Mouse (Mus musculus): ENCODE data around the gene Tas2r104. TPM values are rescaled to one million over a fixed set of nuclear protein-coding genes. Genes with fewer than 3 reads are reported as not detected.

The Tas2r104 gene
- polyA plus RNA-seq (2017; shearing (Covaris generic)), result not detected

GRCm38 (mm10) chr6:131685644-131686043 is at the start of gene Tas2r104:
Gene Tas2r104, minus strand, starts transcription at chr6:131685744.

DNA sequence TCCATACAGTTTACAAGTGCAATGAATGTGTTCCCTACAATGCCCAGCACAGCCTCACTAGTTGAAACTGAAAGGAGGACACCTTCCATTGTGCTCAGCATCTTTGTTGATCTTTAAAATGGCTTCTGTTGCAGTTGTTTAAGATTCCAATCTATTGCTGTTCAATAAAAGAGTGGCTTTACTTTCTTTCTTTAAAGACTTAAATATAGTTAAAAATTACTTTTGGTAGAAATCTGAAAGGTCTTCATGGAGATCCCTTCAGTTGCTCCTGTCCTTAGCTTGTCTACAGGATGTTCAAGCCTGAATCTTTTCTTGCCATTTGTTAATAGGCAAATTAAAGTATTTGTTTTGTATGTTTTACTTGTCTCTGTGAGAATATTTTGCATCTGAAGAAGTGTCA is 4.4 kb upstream of the Tas2r104 start, which contains the start of gene Tas2r114:
TSS of gene Tas2r114 (minus strand) at position 101 of the 400 bp plus-strand sequence.

GRCm38 (mm10) chr6:131687395-131687794 is 1.9 kb upstream of the Tas2r104 start, which contains the start of gene Tas2r105:
Gene Tas2r105, minus strand, starts transcription at chr6:131687495.

GRCm38 (mm10) chr6:131678786-131679185 is 6.8 kb downstream of the Tas2r104 start, which contains the start of gene Tas2r106:
Gene Tas2r106, minus strand, starts transcription at chr6:131678886.

DNA sequence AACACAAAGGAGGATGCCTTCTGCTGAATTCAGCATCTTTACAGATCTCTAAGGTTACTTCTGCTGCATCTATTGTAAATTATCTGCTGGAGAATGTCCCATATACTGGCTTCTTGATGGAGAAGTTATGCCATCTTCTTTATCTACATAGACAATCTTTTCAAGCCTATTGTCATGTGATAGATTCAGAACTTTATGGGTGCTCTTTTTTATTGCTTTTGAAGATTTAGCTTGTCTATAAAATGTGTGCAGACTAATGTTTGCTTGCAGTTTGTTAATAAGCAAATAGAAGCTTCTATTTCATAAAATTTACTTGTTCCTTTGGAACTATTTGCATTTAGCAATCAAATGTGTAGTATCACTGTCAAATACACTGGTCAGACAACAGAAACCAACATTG is 25.5 kb downstream of the Tas2r104 start, which contains the start of gene Tas2r107:
TSS of gene Tas2r107 (minus strand) at position 101 of the 400 bp plus-strand sequence.

Other genes starting within 250 kb of the Tas2r104 start
- gene 5430401F13Rik, start 199.3 kb downstream of the Tas2r104 start, polyA plus RNA-seq (2017; shearing (Covaris generic)), result 1.3 TPM
- not detected for gene Gm6619, start 199.3 kb downstream of the Tas2r104 start, polyA plus RNA-seq (2017; shearing (Covaris generic))
- 0.35 TPM for gene Tas2r130, start 54.8 kb downstream of the Tas2r104 start, polyA plus RNA-seq (2017; shearing (Covaris generic))
- not detected for gene Tas2r107, start 25.6 kb downstream of the Tas2r104 start, polyA plus RNA-seq (2017; shearing (Covaris generic))
- not detected for gene Tas2r106, start 6.9 kb downstream of the Tas2r104 start, polyA plus RNA-seq (2017; shearing (Covaris generic))
- gene Tas2r105, start 1.8 kb upstream of the Tas2r104 start, polyA plus RNA-seq (2017; shearing (Covaris generic)), result not detected
- gene Tas2r114, start 4.3 kb upstream of the Tas2r104 start, polyA plus RNA-seq (2017; shearing (Covaris generic)), result not detected

Measured in effector memory CD4-positive, alpha-beta T cell, adult 5 months (primary cell).